Mouse (Mus musculus) pancreas, adult 10 weeks (tissue): Measurements from ENCODE around the gene Apela. TPM values are rescaled to one million over a fixed set of nuclear protein-coding genes. Genes with fewer than 3 reads are reported as not detected.

Experiments used
- polyA plus RNA-seq: library from polyadenylated mRNA; stranded (reverse); fragments of 350-450 nt; fragmentation: Illumina TruSeq; extraction: RNeasy Lipid Tissue Mini Kit (QIAGEN cat#74804); gene quantifications from one replicate; pipeline ENCODE4 v1.2.3, GENCODE M21; 2015; ENCODE audit warnings: low read depth, low replicate concordance; ENCODE audit not compliant: insufficient read depth

The Apela gene
- not detected for polyA plus RNA-seq

DNA sequence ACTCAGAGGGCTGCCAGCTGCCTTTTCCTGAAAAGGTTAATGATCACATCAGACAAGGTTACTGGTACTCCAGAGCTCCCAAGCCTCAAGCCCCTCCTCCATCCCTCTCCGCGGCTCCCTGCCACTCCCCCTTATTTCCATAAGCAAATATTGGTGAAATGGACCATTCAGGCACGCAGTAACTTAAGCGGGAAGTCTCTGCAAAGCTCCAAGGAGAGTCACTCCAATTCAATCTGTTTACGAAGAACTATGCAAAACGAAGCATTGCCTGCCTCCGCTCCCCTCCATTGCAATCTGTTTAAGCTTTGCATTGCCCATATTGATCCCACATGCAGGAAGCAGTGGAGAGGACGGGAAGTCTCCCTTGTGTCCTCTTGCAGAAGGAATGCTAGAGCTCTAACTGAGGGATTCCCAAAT is at the start of gene Apela:
TSS of gene Apela (minus strand) at position 220 of the 417 bp plus-strand sequence.

DNA sequence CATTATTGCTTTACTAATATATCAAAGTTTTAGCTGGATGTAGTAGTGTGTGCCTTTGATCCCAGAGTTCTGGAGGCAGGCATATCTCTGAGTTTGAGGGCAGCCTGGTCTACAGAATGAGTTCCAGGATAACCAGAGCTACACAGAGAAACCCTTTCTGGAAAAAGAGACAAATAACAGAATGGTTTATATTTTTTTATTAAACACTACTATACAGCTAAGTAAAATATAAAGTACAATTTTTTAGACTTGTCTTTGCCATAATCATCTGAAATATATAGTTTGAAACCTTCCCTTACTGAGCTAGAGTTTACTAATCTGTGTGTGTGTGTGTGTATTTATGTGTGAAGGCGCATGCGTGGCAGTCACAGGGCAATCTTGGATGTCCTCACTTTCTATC is 37.6 kb upstream of the Apela start, which contains the start of gene Gm10663:
TSS of gene Gm10663 (plus strand) at position 301 of the 400 bp plus-strand sequence.

DNA sequence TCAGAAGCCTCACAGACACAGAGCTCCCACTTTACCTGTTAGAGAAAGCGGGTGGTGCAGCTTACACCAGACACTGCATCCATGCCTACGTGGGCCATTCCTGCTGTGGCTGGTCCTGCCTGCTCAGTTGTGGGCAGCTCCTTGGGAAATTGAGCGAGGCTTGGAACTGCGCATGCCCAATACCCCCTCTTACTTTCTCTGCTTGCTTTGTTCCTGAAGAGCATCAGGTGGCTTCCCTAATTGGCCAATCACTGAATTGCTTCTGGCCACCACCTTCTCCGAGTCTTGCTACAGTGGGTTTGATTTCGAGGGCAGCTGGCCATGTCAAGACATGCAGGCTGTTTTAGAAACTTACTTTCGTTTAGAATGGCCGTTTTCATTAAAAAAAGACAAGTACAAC is 18.7 kb downstream of the Apela start, which contains the start of the genes Trim61 and Trim60:
TSS of gene Trim61 (minus strand) at position 101 of the 400 bp plus-strand sequence.
TSS of gene Trim60 (minus strand) at position 162 of the 400 bp plus-strand sequence.

DNA sequence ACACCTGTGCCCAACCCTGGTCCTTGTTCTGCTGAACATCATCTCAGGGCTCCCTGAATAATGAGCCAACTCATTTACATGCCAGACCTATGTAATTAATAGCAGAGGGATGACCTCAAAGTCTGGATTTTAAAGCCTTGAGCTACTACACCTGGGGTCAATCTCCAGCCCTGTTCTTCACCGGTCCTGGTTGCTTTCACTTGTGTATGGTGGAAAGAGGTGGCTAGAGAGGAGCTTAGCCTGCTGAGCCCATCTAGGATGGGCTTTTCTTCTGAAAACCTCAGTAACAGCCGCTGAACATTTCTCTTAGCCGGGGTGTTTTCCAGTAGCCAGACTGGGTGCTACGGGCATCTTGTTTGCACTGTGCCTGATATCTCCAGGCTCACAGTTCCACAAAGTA is 49.4 kb downstream of the Apela start, which contains the start of gene Trim75:
TSS of gene Trim75 (minus strand) at position 101 of the 400 bp plus-strand sequence.

Other genes with a start within 250 kb of the Apela start
- 3.9 TPM for gene Klhl2, start 187.3 kb downstream of the Apela start, polyA plus RNA-seq
- 4.2 TPM for gene Tmem192, start 90.2 kb downstream of the Apela start, polyA plus RNA-seq
- not detected for gene Trim75, start 49.5 kb downstream of the Apela start, polyA plus RNA-seq
- not detected for gene Trim61, start 18.8 kb downstream of the Apela start, polyA plus RNA-seq
- gene Trim60, start 18.8 kb downstream of the Apela start, polyA plus RNA-seq = not detected
- gene Gm10663, start 37.7 kb upstream of the Apela start, polyA plus RNA-seq = not detected
- gene BC030870, start 92.2 kb upstream of the Apela start, polyA plus RNA-seq = not detected